Mouse (Mus musculus): ENCODE data around the gene Morc4. TPM values are rescaled to one million over a fixed set of nuclear protein-coding genes. Genes with fewer than 3 reads are reported as not detected.

The Morc4 gene
- 1 to 10 TPM; 3.2 to 4.8 TPM for total RNA-seq (2021)
- long read RNA-seq, experiment 1, partial matches to known transcripts, result 0 of 1 reads
- long read RNA-seq, experiment 1, other reads (novel, unspliced or antisense), result 0 of 1 reads
- long read RNA-seq, experiment 2, partial matches to known transcripts, result 1 of 6 reads
- long read RNA-seq, experiment 2, other reads (novel, unspliced or antisense), result 2 of 6 reads

GRCm38 (mm10) chrX:139870938-139871791 is at the start of gene Morc4:
Gene Morc4, minus strand, starts transcription at chrX:139871677.
- Histone ChIP-seq H3K4me3 (peak within 1 kb of the TSS; percentile 60), H3K27ac (0 out of 2 replicates have a peak within 1 kb of the TSS, but pooled peaks have one; percentile 21)
- no peak for TF ChIP-seq CTCF (IDR thresholded peaks at IDR 0.05)
- peak; percentile 31 to 45 for DNase-seq (ENCODE audit: extremely low spot score in 1 of 2, low spot score in 2 of 2)
- intact Hi-C loops (cut with DNase I), result no loop called here

- TF ChIP-seq CTCF (IDR thresholded peaks at IDR 0.05), result no peak
- DNase-seq (ENCODE audit: extremely low spot score in 1 of 2, low spot score in 2 of 2), result no peak
- Histone ChIP-seq H3K27ac (no peak overlapping the region), H3K4me3 (no peak overlapping the region)
- intact Hi-C loops (cut with DNase I), result no loop called here
These were observed 49.1 kb upstream of the Morc4 start for GRCm38 (mm10) chrX:139920572-139920971.

GRCm38 (mm10) chrX:139891387-139891786 is 19.9 kb upstream of the Morc4 start:
- DNase-seq (ENCODE audit: extremely low spot score in 1 of 2, low spot score in 2 of 2), result no peak
- TF ChIP-seq CTCF (IDR thresholded peaks at IDR 0.05), result no peak
- Histone ChIP-seq H3K4me3 (no peak overlapping the region), H3K27ac (no peak overlapping the region)
- intact Hi-C loops (cut with DNase I), result no loop called here

GRCm38 (mm10) chrX:139883221-139883620 is 11.7 kb upstream of the Morc4 start:
- no peak for DNase-seq (ENCODE audit: extremely low spot score in 1 of 2, low spot score in 2 of 2)
- no peak overlapping the region for H3K27ac ChIP-seq
- intact Hi-C loops (cut with DNase I), result no loop called here
- no peak overlapping the region for H3K4me3 ChIP-seq
- TF ChIP-seq CTCF (IDR thresholded peaks at IDR 0.05), result no peak

GRCm38 (mm10) chrX:139877936-139878335 is 6.5 kb upstream of the Morc4 start:
- Histone ChIP-seq H3K27ac (no peak overlapping the region), H3K4me3 (no peak overlapping the region)
- no peak for DNase-seq (ENCODE audit: extremely low spot score in 1 of 2, low spot score in 2 of 2)
- TF ChIP-seq CTCF (IDR thresholded peaks at IDR 0.05), result no peak
- intact Hi-C loops (cut with DNase I), result no loop called here

GRCm38 (mm10) chrX:139877105-139877504 is 5.6 kb upstream of the Morc4 start:
- no peak overlapping the region for H3K27ac ChIP-seq
- no peak for DNase-seq (ENCODE audit: extremely low spot score in 1 of 2, low spot score in 2 of 2)
- TF ChIP-seq CTCF (IDR thresholded peaks at IDR 0.05), result no peak
- no peak overlapping the region for H3K4me3 ChIP-seq
- intact Hi-C loops (cut with DNase I), result no loop called here

GRCm38 (mm10) chrX:139870300-139870711 is 1.2 kb downstream of the Morc4 start:
- Histone ChIP-seq H3K4me3 (peak overlapping the region; percentile 60), H3K27ac (no peak overlapping the region)
- DNase-seq (ENCODE audit: extremely low spot score in 1 of 2, low spot score in 2 of 2), result no peak
- TF ChIP-seq CTCF (IDR thresholded peaks at IDR 0.05), result no peak
- intact Hi-C loops (cut with DNase I), result no loop called here

GRCm38 (mm10) chrX:139859402-139859801 is 12.1 kb downstream of the Morc4 start:
- intact Hi-C loops (cut with DNase I), result no loop called here

GRCm38 (mm10) chrX:139854795-139855194 is 16.7 kb downstream of the Morc4 start:
- no peak for DNase-seq (ENCODE audit: extremely low spot score in 1 of 2, low spot score in 2 of 2)
- intact Hi-C loops (cut with DNase I), result no loop called here
- Histone ChIP-seq H3K4me3 (no peak overlapping the region), H3K27ac (no peak overlapping the region)
- no peak for TF ChIP-seq CTCF (IDR thresholded peaks at IDR 0.05)

More at GRCm38 (mm10) chrX:139859402-139859801, 12.1 kb downstream of the Morc4 start:
- Histone ChIP-seq H3K27ac (no peak overlapping the region), H3K4me3 (no peak overlapping the region)
- TF ChIP-seq CTCF (IDR thresholded peaks at IDR 0.05), result no peak
- DNase-seq (ENCODE audit: extremely low spot score in 1 of 2, low spot score in 2 of 2), result no peak

- Histone ChIP-seq H3K4me3 (no peak overlapping the region), H3K27ac (no peak overlapping the region)
- TF ChIP-seq CTCF (IDR thresholded peaks at IDR 0.05), result no peak
- no peak for DNase-seq (ENCODE audit: extremely low spot score in 1 of 2, low spot score in 2 of 2)
- intact Hi-C loops (cut with DNase I), result no loop called here
These were observed 30.4 kb downstream of the Morc4 start for GRCm38 (mm10) chrX:139841091-139841490.

- DNase-seq (ENCODE audit: extremely low spot score in 1 of 2, low spot score in 2 of 2), result no peak
- peak; percentile 12; the same call in 1 of the 2 replicates for TF ChIP-seq CTCF (IDR thresholded peaks at IDR 0.05)
- H3K4me3 ChIP-seq, result no peak overlapping the region
- H3K27ac ChIP-seq, result no peak overlapping the region
- intact Hi-C loops (cut with DNase I), result loop anchor here (10.0 kb wide), 1 partner anchor 824 kb away; no protein-coding TSS in a partner anchor
These were observed 32.4 kb downstream of the Morc4 start for GRCm38 (mm10) chrX:139839057-139839456.

- no peak overlapping the region for H3K27ac ChIP-seq
- intact Hi-C loops (cut with DNase I), result loop anchor here (2.0 to 10.0 kb wide), 3 partner anchors 58 to 818 kb away; no protein-coding TSS in a partner anchor
- peak; percentile 74 for TF ChIP-seq CTCF (IDR thresholded peaks at IDR 0.05)
- peak; percentile 20 to 34 for DNase-seq (ENCODE audit: extremely low spot score in 1 of 2, low spot score in 2 of 2)
- no peak overlapping the region for H3K4me3 ChIP-seq
These were observed 39.0 kb downstream of the Morc4 start for GRCm38 (mm10) chrX:139832464-139832863.
